Mouse (Mus musculus) spleen, adult 2 months (tissue): Measurements from ENCODE around the gene Eln. TPM values are rescaled to one million over a fixed set of nuclear protein-coding genes. Genes with fewer than 3 reads are reported as not detected.

ENCODE experiments used
- DNase-seq, 2 experiments: peaks; one replicate each; pipeline versions ENCODE4 v3.0.0 to v3.0.0-alpha.2; 2012 to 2021; ENCODE audit warnings: low spot score in 2 of 2, low read depth in 1 of 2
- H3K27ac ChIP-seq: fragments of 200-500 bp; 2 replicates; pipeline ENCODE4 v1.5.1; 2012; ENCODE audit warnings: low read length, inconsistent platforms; ENCODE audit not compliant: insufficient read depth
- H3K27me3 ChIP-seq: fragments of 200-500 bp; 2 replicates; pipeline ENCODE4 v1.6.1; 2012; ENCODE audit warnings: mild to moderate bottlenecking, moderate library complexity, low read length, inconsistent platforms; ENCODE audit not compliant: control insufficient read depth, insufficient read depth
- H3K36me3 ChIP-seq: fragments of 200-500 bp; 2 replicates; pipeline ENCODE4 v1.6.1; 2012; ENCODE audit warnings: mild to moderate bottlenecking, low read length, inconsistent platforms; ENCODE audit not compliant: control insufficient read depth, insufficient read depth
- H3K4me1 ChIP-seq: fragments of 200-500 bp; 2 replicates; pipeline ENCODE4 v1.6.1; 2011; ENCODE audit warnings: inconsistent platforms; ENCODE audit not compliant: control insufficient read depth, insufficient read depth, insufficient read length
- H3K4me3 ChIP-seq: fragments of 200-500 bp; 2 replicates; pipeline ENCODE4 v1.5.1; 2011; ENCODE audit warnings: mild to moderate bottlenecking, inconsistent platforms; ENCODE audit not compliant: insufficient read depth, insufficient read length; ENCODE audit errors: extremely low read depth
- CTCF ChIP-seq: fragments of 200-500 bp; IDR thresholded peaks from 2 replicates; pipeline ENCODE4 v1.5.1; 2011; ENCODE audit warnings: mild to moderate bottlenecking, inconsistent platforms; ENCODE audit not compliant: insufficient read depth, insufficient read length, insufficient replicate concordance; ENCODE audit errors: extremely low read depth
- POLR2A ChIP-seq: fragments of 200-500 bp; IDR thresholded peaks from 2 replicates; pipeline ENCODE4 v1.6.1; 2011; ENCODE audit warnings: low read depth, low read length, inconsistent platforms
- WGBS: fragments of 180-500 bp; shearing (Covaris S2); methylation state at CpG from one replicate; pipeline ENCODE4 v1.1.7; 2018; 5-methylcytosine and 5-hydroxymethylcytosine counted together
- polyA plus RNA-seq: library from polyadenylated mRNA; depleted of rRNA; stranded (reverse); fragments of >200 nt; gene quantifications from 2 replicates; pipeline ENCODE4 v1.2.3, GENCODE M21; 2012

Eln gene
- polyA plus RNA-seq, 1 experiment = 39.4 TPM

DNA sequence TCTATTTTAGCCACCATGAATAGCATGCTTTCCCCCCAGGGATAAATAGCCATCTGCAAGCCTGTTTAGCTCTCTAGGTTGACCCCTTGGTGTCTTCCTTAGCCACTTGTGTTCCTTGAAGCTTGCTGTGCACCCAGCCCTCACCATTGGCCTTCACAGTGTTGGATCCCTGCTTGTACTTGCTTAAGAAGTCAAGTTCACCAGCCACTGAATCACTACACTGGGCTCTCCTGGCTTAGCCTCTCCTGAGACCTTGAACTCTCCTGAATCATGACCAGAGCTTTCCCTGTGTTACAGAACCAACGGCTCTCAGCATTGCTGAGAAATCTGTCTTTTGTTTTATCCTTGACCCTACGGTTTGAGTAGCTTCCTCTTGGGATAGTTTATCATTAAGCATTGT is 33.0 kb upstream of the Eln start:
- DNase-seq = no peak
- Histone ChIP-seq H3K4me1 (no peaks in the 10 kb centered on the region), H3K27ac (no peak overlapping the region), H3K27me3 (no peaks in the 10 kb centered on the region), H3K36me3 (no peaks in the 10 kb centered on the region), H3K4me3 (no peak overlapping the region)
- 63% methylated on average over 2 of the region's 2 CpGs for WGBS
- no peak for TF ChIP-seq POLR2A
- TF ChIP-seq CTCF = no peak

DNA sequence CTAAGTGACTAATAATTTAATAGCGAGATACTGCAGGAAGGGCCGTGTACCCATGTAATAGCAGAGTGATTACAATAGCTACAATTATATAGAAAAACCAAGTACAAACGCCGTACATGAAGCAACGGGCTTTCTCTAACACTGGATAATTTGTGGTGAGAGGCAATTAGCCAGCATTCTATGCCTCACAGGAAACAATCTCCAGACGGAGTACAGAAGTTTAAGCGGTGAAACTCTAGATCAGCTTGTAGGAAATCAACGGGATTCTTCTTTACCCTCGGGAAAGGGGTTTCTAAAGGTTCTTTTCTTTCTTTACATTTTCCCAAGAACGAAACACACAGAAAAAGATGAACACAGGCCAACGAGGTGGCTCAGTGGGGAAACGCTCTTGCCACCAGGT is 29.4 kb upstream of the Eln start:
- TF ChIP-seq POLR2A (no peak), CTCF (no peak)
- H3K27ac ChIP-seq = no peak overlapping the region
- no peaks in the 10 kb centered on the region for H3K36me3 ChIP-seq
- no peaks in the 10 kb centered on the region for H3K4me1 ChIP-seq
- 89% methylated on average over 12 of the region's 12 CpGs for WGBS
- no peak overlapping the region for H3K4me3 ChIP-seq
- no peak for DNase-seq
- H3K27me3 ChIP-seq = no peaks in the 10 kb centered on the region

- DNase-seq = no peak
- 90% methylated on average over 12 of the region's 12 CpGs for WGBS
Observed at GRCm38 (mm10) chr5:134772522-134772921, 25.4 kb upstream of the Eln start.

GRCm38 (mm10) chr5:134771750-134772149 is 24.6 kb upstream of the Eln start:
- Histone ChIP-seq H3K27ac (no peak overlapping the region), H3K4me1 (no peaks in the 10 kb centered on the region; the same call in 1 of the 2 replicates), H3K36me3 (no peaks in the 10 kb centered on the region), H3K27me3 (no peaks in the 10 kb centered on the region), H3K4me3 (no peak overlapping the region)
- 63% methylated on average over 3 of the region's 3 CpGs for whole genome bisulfite sequencing
- DNase-seq = no peak
- no peak for TF ChIP-seq CTCF
- no peak for TF ChIP-seq POLR2A

More at GRCm38 (mm10) chr5:134772522-134772921, 25.4 kb upstream of the Eln start:
- Histone ChIP-seq H3K27me3 (no peaks in the 10 kb centered on the region), H3K27ac (no peak overlapping the region; the same call in 1 of the 2 replicates), H3K4me1 (no peaks in the 10 kb centered on the region; the same call in 1 of the 2 replicates), H3K4me3 (no peak overlapping the region), H3K36me3 (no peaks in the 10 kb centered on the region)
- TF ChIP-seq POLR2A (no peak), CTCF (no peak)

DNA sequence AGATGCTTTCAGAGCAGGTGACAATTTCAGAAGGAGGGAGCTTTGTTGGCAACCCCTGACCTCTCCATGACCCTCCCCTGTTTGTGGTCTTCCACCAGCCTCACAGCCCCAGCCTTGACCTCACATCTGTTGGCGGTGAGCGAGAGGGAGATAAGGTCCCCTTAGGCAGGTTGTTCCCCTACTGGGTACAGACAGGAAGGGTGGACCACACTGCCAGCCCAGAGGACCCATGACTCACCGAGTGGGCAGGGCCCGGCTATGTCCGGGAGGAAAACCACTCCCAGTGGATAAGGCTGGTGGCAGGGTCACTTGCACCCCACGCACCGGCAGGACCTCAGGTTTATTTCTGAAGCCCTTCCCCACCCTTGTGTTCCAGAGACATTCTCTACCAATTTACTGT is 22.1 kb upstream of the Eln start:
- TF ChIP-seq POLR2A = no peak
- TF ChIP-seq CTCF = no peak
- Histone ChIP-seq H3K27me3 (no peaks in the 10 kb centered on the region), H3K36me3 (no peaks in the 10 kb centered on the region), H3K4me1 (no peaks in the 10 kb centered on the region; the same call in 1 of the 2 replicates), H3K4me3 (no peak overlapping the region), H3K27ac (no peak overlapping the region)
- 5% methylated on average over 7 of the region's 7 CpGs for WGBS
- no peak for DNase-seq

- 89% methylated on average over 16 of the region's 16 CpGs for WGBS
- Histone ChIP-seq H3K4me1 (no peaks in the 10 kb centered on the region; the same call in 1 of the 2 replicates), H3K36me3 (no peaks in the 10 kb centered on the region), H3K4me3 (no peak overlapping the region), H3K27me3 (no peaks in the 10 kb centered on the region), H3K27ac (no peak overlapping the region)
- DNase-seq = no peak
- TF ChIP-seq POLR2A (no peak), CTCF (no peak)
Observed at GRCm38 (mm10) chr5:134765441-134765840, 18.3 kb upstream of the Eln start.

DNA sequence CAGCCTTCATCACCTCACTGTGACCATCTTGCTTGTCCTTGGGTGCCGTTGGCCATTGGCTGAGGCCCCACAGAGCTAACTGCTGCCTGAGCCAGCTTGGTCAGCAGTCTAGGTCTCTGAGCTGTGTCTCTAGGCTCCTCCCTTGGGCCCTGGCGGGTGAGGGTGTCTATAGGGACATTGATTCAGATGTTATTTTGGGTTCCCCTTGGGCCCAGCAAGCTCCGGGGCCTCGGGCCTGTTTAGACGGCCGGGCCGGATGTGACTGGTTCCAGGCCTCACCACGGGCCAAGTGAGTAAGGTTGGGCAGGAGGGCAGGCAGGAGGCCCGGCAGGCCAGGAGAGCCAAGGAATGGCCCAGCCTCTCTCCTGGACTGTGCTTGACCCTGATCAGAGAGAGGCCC is 16.2 kb upstream of the Eln start:
- Histone ChIP-seq H3K27me3 (no peaks in the 10 kb centered on the region), H3K4me3 (no peak overlapping the region), H3K4me1 (no peaks in the 10 kb centered on the region), H3K36me3 (no peaks in the 10 kb centered on the region), H3K27ac (no peak overlapping the region)
- TF ChIP-seq CTCF (no peak), POLR2A (no peak)
- 84% methylated on average over 9 of the region's 9 CpGs for whole genome bisulfite sequencing
- no peak for DNase-seq
